Mouse (Mus musculus) spleen, postnatal 4 days (tissue): Measurements from ENCODE around the gene Actn4.

Experiments
- DNase-seq, 2 experiments: peaks; one replicate each; pipeline ENCODE4 v3.0.0; 2022; ENCODE audit warnings: low spot score in 2 of 2

Gene Actn4

DNA sequence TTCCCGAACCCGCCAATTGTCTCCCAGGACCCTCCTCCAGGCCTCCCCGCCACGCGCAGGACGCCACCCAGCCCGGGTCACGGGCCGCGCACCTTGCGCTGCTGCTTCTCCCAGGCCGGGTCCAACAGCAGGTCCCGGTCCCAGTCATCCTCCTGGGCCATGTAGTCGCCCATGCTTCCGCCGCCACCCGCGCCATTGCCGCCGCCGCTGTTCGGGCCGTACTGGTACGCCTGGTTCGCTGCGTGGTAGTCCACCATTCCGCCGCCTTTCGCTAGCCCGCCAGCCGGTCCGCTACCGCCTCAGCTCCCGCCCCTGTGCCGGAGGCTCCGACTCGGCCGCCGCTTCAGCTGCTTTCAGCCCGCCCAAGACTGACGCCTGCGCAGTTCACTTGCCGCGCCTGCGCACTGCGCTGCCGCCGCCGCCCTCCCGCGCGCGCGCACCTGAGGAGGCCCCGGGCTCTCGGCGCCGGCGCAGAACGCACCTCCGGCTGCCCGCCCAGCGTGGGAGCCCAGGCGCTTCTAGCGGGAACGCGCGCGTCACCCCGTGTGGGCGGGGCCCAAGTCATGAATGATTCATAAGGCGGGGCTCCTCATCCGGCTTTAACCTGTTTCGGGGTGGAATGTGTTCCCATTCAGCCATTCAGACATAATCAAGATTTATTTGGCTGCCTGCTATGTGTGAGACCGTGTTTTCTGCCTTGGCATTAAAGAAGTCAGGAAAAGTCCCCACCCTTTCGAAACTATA lies at the start of gene Actn4:
Gene Actn4 (minus strand): TSS at position 414 of the 744 bp plus-strand sequence.
- DNase-seq: peak; percentile 99

DNA sequence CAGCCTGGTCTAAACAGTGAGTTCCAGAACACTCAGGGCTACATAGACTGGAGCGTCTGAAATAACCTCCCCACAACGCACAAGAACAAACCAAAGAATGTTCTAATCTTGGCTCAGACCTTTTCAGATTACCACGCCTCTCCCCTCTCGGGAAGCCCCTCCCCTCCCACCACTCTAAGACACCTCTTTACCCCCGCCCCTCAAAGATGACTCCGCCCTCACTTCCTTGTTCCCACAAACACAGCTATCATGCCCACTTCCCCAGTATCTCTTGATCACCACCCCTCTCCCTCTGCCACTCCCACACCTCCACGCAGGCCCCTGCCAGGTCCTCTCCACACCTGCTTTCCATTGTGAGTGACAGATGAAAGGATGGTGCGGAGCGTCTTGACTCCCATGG lies 46.6 kb upstream of the Actn4 start:
- no peak for DNase-seq

DNA sequence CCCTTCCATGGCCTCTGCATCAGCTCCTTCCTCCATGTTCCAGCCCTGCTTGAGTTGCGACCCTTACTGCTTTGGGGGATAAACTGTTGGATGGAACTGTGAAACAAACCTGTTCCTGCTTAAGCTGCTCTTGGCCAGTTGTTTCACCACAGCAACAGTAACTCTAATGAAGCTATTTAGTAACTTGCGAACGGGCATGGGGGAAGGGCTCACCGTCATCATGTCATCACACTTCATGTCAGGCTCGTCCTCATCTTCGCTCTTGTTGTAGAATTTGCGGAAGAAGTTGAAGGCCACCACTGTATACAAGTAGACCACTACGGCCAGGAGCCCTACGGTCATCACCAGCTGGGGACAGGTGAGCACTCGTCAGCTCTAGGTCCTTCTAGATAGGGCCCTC lies 46.0 kb upstream of the Actn4 start:
- no peak for DNase-seq

GRCm38 (mm10) chr7:29007224-29008101 lies 45.3 kb upstream of the Actn4 start:
- DNase-seq: no peak

- peak; percentile 90 to 93 for DNase-seq
These were observed 38.8 kb upstream of the Actn4 start for GRCm38 (mm10) chr7:29000651-29001605.

DNA sequence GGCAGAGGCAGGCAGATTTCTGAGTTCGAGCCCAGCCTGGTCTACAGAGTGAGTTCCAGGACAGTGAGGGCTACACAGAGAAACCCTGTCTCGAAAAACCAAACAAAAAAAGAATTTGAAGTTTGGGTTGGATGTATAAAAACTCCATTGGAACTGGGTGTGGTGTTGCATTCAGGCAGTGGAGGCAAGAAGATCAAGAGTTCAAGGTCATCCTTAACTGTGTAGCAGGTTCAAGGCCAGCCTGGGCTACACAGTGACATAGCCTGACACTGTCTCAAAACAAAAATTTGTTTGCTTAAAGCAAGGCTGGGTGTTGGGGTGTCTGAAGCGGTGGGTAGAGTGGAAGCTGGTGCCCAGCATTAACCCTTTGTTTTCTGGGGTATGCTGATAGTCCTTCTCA lies 31.3 kb upstream of the Actn4 start:
- DNase-seq: no peak

GRCm38 (mm10) chr7:28992997-28993396 lies 30.9 kb upstream of the Actn4 start:
- no peak for DNase-seq

GRCm38 (mm10) chr7:28991616-28992015 lies 29.5 kb upstream of the Actn4 start:
- DNase-seq: no peak

- no peak for DNase-seq
These were observed 28.7 kb upstream of the Actn4 start for GRCm38 (mm10) chr7:28990766-28991273.

DNA sequence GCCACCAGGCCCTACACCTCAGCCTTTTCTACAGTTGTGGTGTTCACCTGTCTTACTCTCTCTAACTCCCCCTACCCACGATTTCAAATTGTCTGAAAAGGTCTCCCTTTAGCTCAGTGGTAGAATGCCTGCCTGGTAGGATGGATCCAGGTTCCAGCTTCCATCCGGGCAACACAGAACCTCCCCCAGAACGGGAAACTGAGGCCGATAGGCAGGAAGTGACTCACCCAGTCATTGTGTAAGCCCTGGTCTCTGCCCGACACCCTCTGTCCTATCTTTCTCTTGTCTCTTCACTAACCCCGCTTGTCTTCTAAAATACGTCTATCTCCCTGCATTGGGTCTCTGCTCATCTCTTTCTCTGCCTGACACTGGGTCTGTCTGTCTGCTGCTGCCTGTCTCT lies 23.1 kb upstream of the Actn4 start:
- DNase-seq: no peak

- no peak for DNase-seq
These were observed 22.3 kb upstream of the Actn4 start for GRCm38 (mm10) chr7:28984452-28984851.

DNA sequence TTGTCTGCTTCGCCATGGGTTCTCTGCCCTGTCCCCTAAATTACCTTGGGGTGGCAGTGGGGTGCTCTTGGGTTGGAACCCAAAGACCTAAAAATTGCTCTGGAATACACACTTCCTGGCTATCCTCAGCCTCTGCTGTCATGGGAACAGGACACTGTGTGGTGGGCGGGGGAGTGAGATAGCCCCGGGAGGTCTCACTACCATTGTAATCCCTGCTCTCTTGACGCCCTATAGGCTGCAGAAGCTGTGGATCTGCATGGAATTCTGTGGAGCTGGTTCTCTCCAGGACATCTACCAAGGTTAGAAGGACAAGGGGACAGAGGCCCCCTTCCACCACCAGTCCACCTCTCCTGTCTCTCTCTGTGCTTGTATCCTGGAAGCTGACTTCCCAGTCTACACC lies 21.7 kb upstream of the Actn4 start:
- DNase-seq: no peak

DNA sequence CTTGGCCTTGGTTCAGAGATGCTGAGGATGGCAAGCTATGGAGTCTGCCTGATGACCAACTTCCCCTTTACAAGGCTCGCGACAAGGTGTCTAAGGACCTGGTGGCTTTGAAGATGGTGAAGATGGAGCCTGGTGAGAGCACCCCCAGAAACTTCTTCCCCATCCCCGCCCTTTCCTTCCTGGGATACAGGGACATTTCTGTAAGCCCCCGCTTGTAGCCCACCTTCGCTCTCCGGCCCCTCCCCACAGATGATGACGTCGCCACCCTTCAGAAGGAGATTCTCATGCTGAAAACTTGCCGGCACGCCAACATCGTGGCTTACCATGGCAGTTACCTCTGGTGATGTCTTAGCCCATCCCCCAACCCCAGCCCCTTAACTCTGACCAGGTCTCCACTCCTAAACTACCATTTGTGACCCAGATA lies 21.0 kb upstream of the Actn4 start:
- DNase-seq: no peak

GRCm38 (mm10) chr7:28982274-28983013 lies 20.3 kb upstream of the Actn4 start:
- DNase-seq: peak; percentile 81 to 89

GRCm38 (mm10) chr7:28981651-28982273 lies 19.6 kb upstream of the Actn4 start, which contains the start of the genes Eif3k and Map4k1:
Eif3k (minus strand) TSS chr7:28981864.
Map4k1 (plus strand) TSS chr7:28982050.
- DNase-seq: peak; percentile 96 to 98

GRCm38 (mm10) chr7:28977556-28977955 lies 15.4 kb upstream of the Actn4 start:
- no peak for DNase-seq

GRCm38 (mm10) chr7:28973025-28973424 lies 10.9 kb upstream of the Actn4 start:
- DNase-seq: no peak

GRCm38 (mm10) chr7:28972542-28972985 lies 10.4 kb upstream of the Actn4 start:
- peak; percentile 84 to 97 for DNase-seq

DNA sequence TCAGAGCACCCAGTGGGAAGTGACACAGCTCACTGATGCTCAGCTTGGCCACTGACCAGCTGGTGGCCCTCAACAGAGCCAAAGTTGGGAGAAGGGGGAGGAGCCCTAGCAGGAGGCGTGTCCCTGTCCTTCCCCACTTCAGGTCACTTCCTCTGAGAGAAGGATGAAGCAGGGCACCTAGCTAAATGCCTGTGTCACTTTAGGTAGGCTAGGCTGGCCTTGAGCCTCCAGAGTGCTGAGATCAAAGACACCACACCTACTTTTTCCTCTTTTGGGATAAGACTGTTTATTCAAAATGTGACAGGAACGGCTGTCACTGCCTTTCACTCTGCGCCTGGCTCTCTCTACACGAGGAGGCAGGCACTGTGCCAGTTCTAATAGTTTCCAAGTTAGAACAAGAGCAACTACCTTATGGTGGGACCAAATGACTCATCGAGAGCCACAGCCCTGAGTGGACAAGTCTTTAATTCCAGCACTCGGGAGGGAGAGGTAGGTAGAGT lies 9.7 kb upstream of the Actn4 start:
- no peak for DNase-seq

DNA sequence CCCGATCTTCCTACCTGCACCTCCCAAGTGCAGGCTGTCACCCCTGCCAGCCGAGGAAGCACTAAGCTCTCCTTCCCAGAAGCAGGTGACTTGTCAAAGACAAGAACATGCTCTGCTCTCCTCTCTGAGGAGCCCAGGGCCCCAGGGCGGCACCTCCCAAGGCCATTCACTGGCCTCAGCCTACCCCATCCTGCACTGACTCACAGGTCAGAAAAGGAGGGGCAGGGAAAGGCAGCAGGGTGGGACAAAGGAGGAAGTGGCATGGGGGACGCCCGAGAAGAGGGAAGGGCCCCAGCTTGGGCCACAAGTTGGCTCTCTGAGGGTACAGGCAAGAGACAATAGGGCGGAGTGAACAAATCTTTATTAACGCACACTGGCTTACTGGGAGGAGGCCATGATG lies 8.9 kb upstream of the Actn4 start:
- DNase-seq: no peak
